Mouse (Mus musculus): ENCODE measurements around the gene Cstf2t. TPM values are rescaled to one million over a fixed set of nuclear protein-coding genes. Genes with fewer than 3 reads are reported as not detected.

The Cstf2t gene
- 26.6 and 33.6 TPM in 2 replicates for polyA plus RNA-seq (2014; fragmentation: Nextera tagmentation; extraction: Ambion mirVana)

- Histone ChIP-seq H3K4me1 (ENCODE audit: control insufficient read depth, insufficient read depth, low read length) (peaks cover 18% of the 10 kb centered on the region), H3K36me3 (ENCODE audit: control insufficient read depth, insufficient read depth, low read length) (peaks cover 12% of the 10 kb centered on the region), H3K4me2 (peak within 1 kb of the TSS; percentile 93), H3K9me3 (replicated peaks; ENCODE audit: control insufficient read depth, low read length) (no peaks in the 10 kb centered on the region), H3K27ac (ENCODE audit: low read depth, low read length) (peak within 1 kb of the TSS; percentile 78), H3K4me3 (ENCODE audit: low read depth, low read length) (peak within 1 kb of the TSS; percentile 83), H3K9ac (ENCODE audit: low read depth, low read length) (peak within 1 kb of the TSS; percentile 92), H3K27me3 (ENCODE audit: control insufficient read depth, insufficient read depth, low read length) (no peaks in the 10 kb centered on the region)
- 3% methylated on average over 56 of the region's 56 CpGs for WGBS (ENCODE audit: insufficient replicate concordance)
- peak; percentile 97 for ATAC-seq (replicated peaks; ENCODE audit: insufficient number of reproducible peaks, low FRiP score, low TSS enrichment)
These were observed at the start of gene Cstf2t for GRCm38 (mm10) chr19:31082662-31083429. Gene Cstf2t (plus strand): TSS chr19:31082837.

GRCm38 (mm10) chr19:31038951-31039350 lies 43.7 kb upstream of the Cstf2t start:
- Histone ChIP-seq H3K4me1 (ENCODE audit: control insufficient read depth, insufficient read depth, low read length) (0 out of 2 replicates have a peak, but pooled peaks cover 2% of the 10 kb centered on the region), H3K36me3 (ENCODE audit: control insufficient read depth, insufficient read depth, low read length) (no peaks in the 10 kb centered on the region), H3K4me3 (ENCODE audit: low read depth, low read length) (no peak overlapping the region), H3K9ac (ENCODE audit: low read depth, low read length) (no peak overlapping the region), H3K9me3 (replicated peaks; ENCODE audit: control insufficient read depth, low read length) (no peaks in the 10 kb centered on the region), H3K27ac (ENCODE audit: low read depth, low read length) (no peak overlapping the region), H3K27me3 (ENCODE audit: control insufficient read depth, insufficient read depth, low read length) (no peaks in the 10 kb centered on the region), H3K4me2 (no peak overlapping the region)
- 52% methylated on average over 3 of the region's 3 CpGs for WGBS (ENCODE audit: insufficient replicate concordance)
- ATAC-seq (replicated peaks; ENCODE audit: insufficient number of reproducible peaks, low FRiP score, low TSS enrichment): no peak

GRCm38 (mm10) chr19:31040948-31041847 lies 41.4 kb upstream of the Cstf2t start:
- Histone ChIP-seq H3K27ac (ENCODE audit: low read depth, low read length) (no peak overlapping the region), H3K27me3 (ENCODE audit: control insufficient read depth, insufficient read depth, low read length) (no peaks in the 10 kb centered on the region), H3K4me1 (ENCODE audit: control insufficient read depth, insufficient read depth, low read length) (0 out of 2 replicates have a peak, but pooled peaks cover 2% of the 10 kb centered on the region), H3K4me2 (no peak overlapping the region), H3K9me3 (replicated peaks; ENCODE audit: control insufficient read depth, low read length) (no peaks in the 10 kb centered on the region), H3K9ac (ENCODE audit: low read depth, low read length) (no peak overlapping the region), H3K4me3 (ENCODE audit: low read depth, low read length) (no peak overlapping the region), H3K36me3 (ENCODE audit: control insufficient read depth, insufficient read depth, low read length) (no peaks in the 10 kb centered on the region)
- 90% methylated on average over 2 of the region's 2 CpGs for WGBS (ENCODE audit: insufficient replicate concordance)
- no peak for ATAC-seq (replicated peaks; ENCODE audit: insufficient number of reproducible peaks, low FRiP score, low TSS enrichment)

- Histone ChIP-seq H3K27ac (ENCODE audit: low read depth, low read length) (no peak overlapping the region), H3K4me2 (no peak overlapping the region), H3K4me3 (ENCODE audit: low read depth, low read length) (no peak overlapping the region)
These were observed 36.0 kb upstream of the Cstf2t start for GRCm38 (mm10) chr19:31046601-31047000.

GRCm38 (mm10) chr19:31064740-31065139 lies 17.9 kb upstream of the Cstf2t start:
- H3K27me3 ChIP-seq (ENCODE audit: control insufficient read depth, insufficient read depth, low read length): no peaks in the 10 kb centered on the region
- H3K36me3 ChIP-seq (ENCODE audit: control insufficient read depth, insufficient read depth, low read length): no peaks in the 10 kb centered on the region
- H3K4me1 ChIP-seq (ENCODE audit: control insufficient read depth, insufficient read depth, low read length): no peaks in the 10 kb centered on the region
- no peaks in the 10 kb centered on the region for H3K9me3 ChIP-seq (replicated peaks; ENCODE audit: control insufficient read depth, low read length)
- no peak overlapping the region for H3K9ac ChIP-seq (ENCODE audit: low read depth, low read length)
- WGBS (ENCODE audit: insufficient replicate concordance): 40% methylated on average over 1 of the region's 1 CpGs
- peak overlapping the region; percentile 66 for H3K27ac ChIP-seq (ENCODE audit: low read depth, low read length)
- no peak overlapping the region for H3K4me2 ChIP-seq
- no peak for ATAC-seq (replicated peaks; ENCODE audit: insufficient number of reproducible peaks, low FRiP score, low TSS enrichment)
- no peak overlapping the region for H3K4me3 ChIP-seq (ENCODE audit: low read depth, low read length)

More at GRCm38 (mm10) chr19:31046601-31047000, 36.0 kb upstream of the Cstf2t start:
- H3K36me3 ChIP-seq (ENCODE audit: control insufficient read depth, insufficient read depth, low read length): no peaks in the 10 kb centered on the region
- H3K9me3 ChIP-seq (replicated peaks; ENCODE audit: control insufficient read depth, low read length): no peaks in the 10 kb centered on the region
- 88% methylated on average over 4 of the region's 4 CpGs for WGBS (ENCODE audit: insufficient replicate concordance)
- no peak overlapping the region for H3K9ac ChIP-seq (ENCODE audit: low read depth, low read length)
- H3K27me3 ChIP-seq (ENCODE audit: control insufficient read depth, insufficient read depth, low read length): no peaks in the 10 kb centered on the region
- no peak for ATAC-seq (replicated peaks; ENCODE audit: insufficient number of reproducible peaks, low FRiP score, low TSS enrichment)
- H3K4me1 ChIP-seq (ENCODE audit: control insufficient read depth, insufficient read depth, low read length): no peaks in the 10 kb centered on the region

- peak overlapping the region; percentile 66 for H3K27ac ChIP-seq (ENCODE audit: low read depth, low read length)
- H3K36me3 ChIP-seq (ENCODE audit: control insufficient read depth, insufficient read depth, low read length): no peaks in the 10 kb centered on the region
- H3K9me3 ChIP-seq (replicated peaks; ENCODE audit: control insufficient read depth, low read length): no peaks in the 10 kb centered on the region
- H3K4me3 ChIP-seq (ENCODE audit: low read depth, low read length): no peak overlapping the region
- no peak overlapping the region for H3K4me2 ChIP-seq
- 57% methylated on average over 11 of the region's 11 CpGs for WGBS (ENCODE audit: insufficient replicate concordance)
- H3K9ac ChIP-seq (ENCODE audit: low read depth, low read length): no peak overlapping the region
- no peak; the same call in 1 of the 2 replicates for ATAC-seq (replicated peaks; ENCODE audit: insufficient number of reproducible peaks, low FRiP score, low TSS enrichment)
- no peaks in the 10 kb centered on the region for H3K27me3 ChIP-seq (ENCODE audit: control insufficient read depth, insufficient read depth, low read length)
- H3K4me1 ChIP-seq (ENCODE audit: control insufficient read depth, insufficient read depth, low read length): no peaks in the 10 kb centered on the region
These were observed 17.3 kb upstream of the Cstf2t start for GRCm38 (mm10) chr19:31065206-31065781.

GRCm38 (mm10) chr19:31073959-31074716 lies 8.5 kb upstream of the Cstf2t start:
- no peaks in the 10 kb centered on the region for H3K27me3 ChIP-seq (ENCODE audit: control insufficient read depth, insufficient read depth, low read length)
- no peak for ATAC-seq (replicated peaks; ENCODE audit: insufficient number of reproducible peaks, low FRiP score, low TSS enrichment)
- no peaks in the 10 kb centered on the region for H3K9me3 ChIP-seq (replicated peaks; ENCODE audit: control insufficient read depth, low read length)
- 0 out of 2 replicates have a peak overlapping the region, but pooled peaks have one; percentile 14 for H3K4me3 ChIP-seq (ENCODE audit: low read depth, low read length)
- no peak overlapping the region for H3K27ac ChIP-seq (ENCODE audit: low read depth, low read length)
- peaks cover 6% of the 10 kb centered on the region for H3K4me1 ChIP-seq (ENCODE audit: control insufficient read depth, insufficient read depth, low read length)
- H3K9ac ChIP-seq (ENCODE audit: low read depth, low read length): peak overlapping the region; percentile 44; the same call in 1 of the 2 replicates
- WGBS (ENCODE audit: insufficient replicate concordance): 52% methylated on average over 24 of the region's 24 CpGs
- H3K36me3 ChIP-seq (ENCODE audit: control insufficient read depth, insufficient read depth, low read length): no peaks in the 10 kb centered on the region
- peak overlapping the region; percentile 52 for H3K4me2 ChIP-seq

GRCm38 (mm10) chr19:31074717-31075063 lies 7.9 kb upstream of the Cstf2t start:
- WGBS (ENCODE audit: insufficient replicate concordance): 12% methylated on average over 3 of the region's 3 CpGs
- H3K9me3 ChIP-seq (replicated peaks; ENCODE audit: control insufficient read depth, low read length): no peaks in the 10 kb centered on the region
- 0 out of 2 replicates have a peak overlapping the region, but pooled peaks have one; percentile 14 for H3K4me3 ChIP-seq (ENCODE audit: low read depth, low read length)
- peak overlapping the region; percentile 44; the same call in 1 of the 2 replicates for H3K9ac ChIP-seq (ENCODE audit: low read depth, low read length)
- H3K27ac ChIP-seq (ENCODE audit: low read depth, low read length): no peak overlapping the region
- no peak for ATAC-seq (replicated peaks; ENCODE audit: insufficient number of reproducible peaks, low FRiP score, low TSS enrichment)
- H3K36me3 ChIP-seq (ENCODE audit: control insufficient read depth, insufficient read depth, low read length): no peaks in the 10 kb centered on the region
- H3K4me2 ChIP-seq: peak overlapping the region; percentile 52
- H3K4me1 ChIP-seq (ENCODE audit: control insufficient read depth, insufficient read depth, low read length): peaks cover 6% of the 10 kb centered on the region
- H3K27me3 ChIP-seq (ENCODE audit: control insufficient read depth, insufficient read depth, low read length): no peaks in the 10 kb centered on the region

Data from heart, embryonic 11.5 days (tissue).